Mouse (Mus musculus): Measurements from ENCODE around the gene Fntb.
"Not testable (repeated sequence)": the region's sequence is repeated elsewhere in the genome, so short reads cannot be mapped to it uniquely, and the experiment has no call there.

The Fntb gene

DNA sequence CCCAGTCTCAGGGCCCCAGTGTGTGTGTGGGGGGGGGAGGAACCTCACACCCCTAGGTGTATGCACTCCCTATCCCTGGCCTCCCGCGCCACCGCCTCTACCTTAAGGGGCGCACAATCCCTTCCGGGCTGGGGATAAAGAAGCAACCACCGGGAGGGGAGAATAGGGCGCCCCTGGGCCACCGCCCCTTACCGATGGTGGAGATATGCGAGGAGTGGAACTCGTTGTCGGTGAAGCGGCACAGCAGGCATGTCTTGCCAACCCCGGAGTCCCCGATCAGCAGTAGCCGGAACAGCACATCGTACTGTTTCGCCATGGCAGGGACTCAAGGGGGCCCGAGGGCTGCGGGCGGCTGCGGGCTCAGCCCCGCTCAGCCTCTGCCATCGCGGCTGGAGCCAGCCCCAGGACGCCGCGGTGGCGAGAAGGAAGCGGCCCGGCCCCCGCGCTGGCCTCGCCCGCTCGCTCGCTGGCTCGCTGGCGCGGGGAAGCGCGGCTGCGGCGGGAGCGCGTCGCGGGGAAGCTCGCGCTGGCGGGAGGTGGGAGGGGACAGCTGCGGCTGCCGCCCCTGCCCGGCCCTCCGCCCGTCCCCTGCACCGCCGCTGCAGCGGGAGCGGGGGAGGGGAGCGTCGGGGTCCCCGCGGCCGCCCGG is 56.7 kb downstream of the Fntb start:
- in situ Hi-C loops (cut with MboI; ENCODE audit: unreplicated experiment in 2 of 2), result loop anchor here (25.0 kb wide), 1 partner anchor 335 kb away; no protein-coding TSS in a partner anchor

DNA sequence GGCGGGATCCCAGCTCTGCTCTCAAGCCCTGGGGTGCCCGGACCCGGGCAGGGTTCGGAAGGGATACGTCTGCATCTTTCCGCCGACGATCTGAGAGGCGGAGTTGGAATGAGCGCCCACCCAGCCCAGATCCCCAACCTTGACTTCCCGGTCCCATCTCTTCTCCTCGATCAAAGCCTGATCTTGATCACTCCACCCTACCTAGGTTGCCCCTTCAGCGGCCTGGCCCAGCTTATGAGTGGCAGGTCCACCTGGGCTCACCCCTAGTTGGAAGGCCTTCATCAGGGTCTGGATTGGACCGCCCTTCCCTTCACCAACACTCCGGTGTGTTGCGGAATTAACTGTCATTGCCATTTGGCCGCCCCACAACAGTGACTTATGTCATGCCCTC is 57.3 kb downstream of the Fntb start, which contains the start of gene Rab15:
TSS of gene Rab15 (minus strand) at position 258 of the 391 bp plus-strand sequence.
- in situ Hi-C loops (cut with MboI; ENCODE audit: unreplicated experiment in 2 of 2), result loop anchor here (25.0 kb wide), 1 partner anchor 335 kb away; no protein-coding TSS in a partner anchor

GRCm38 (mm10) chr12:76825283-76825682 is 59.9 kb downstream of the Fntb start:
- in situ Hi-C loops (cut with MboI; ENCODE audit: unreplicated experiment in 2 of 2), result no loop called here

DNA sequence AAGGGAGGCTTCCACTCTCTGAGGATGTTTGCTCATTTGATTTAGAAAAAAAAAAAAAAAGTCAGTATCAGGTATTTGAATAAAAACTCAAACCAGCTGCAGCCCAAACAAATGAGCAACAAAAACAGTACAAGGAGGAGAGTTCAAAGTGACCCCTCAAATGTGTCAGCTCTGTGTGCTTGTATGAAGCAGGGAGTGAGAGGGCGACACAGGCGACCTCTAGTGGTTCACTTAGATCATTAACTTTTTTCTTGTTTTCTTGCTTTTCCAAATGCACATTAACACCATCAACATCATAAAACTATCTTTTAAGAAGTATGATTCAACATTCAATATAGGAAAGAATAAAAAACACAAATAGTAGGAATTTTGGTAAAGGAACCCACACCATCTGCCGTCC is 67.3 kb downstream of the Fntb start:
- in situ Hi-C loops (cut with MboI; ENCODE audit: unreplicated experiment in 2 of 2), result loop anchor here in 1 of 2 experiments (10.0 kb wide), 3 partner anchors 402 to 952 kb away; partner anchors contain the start of gene Fut8

DNA sequence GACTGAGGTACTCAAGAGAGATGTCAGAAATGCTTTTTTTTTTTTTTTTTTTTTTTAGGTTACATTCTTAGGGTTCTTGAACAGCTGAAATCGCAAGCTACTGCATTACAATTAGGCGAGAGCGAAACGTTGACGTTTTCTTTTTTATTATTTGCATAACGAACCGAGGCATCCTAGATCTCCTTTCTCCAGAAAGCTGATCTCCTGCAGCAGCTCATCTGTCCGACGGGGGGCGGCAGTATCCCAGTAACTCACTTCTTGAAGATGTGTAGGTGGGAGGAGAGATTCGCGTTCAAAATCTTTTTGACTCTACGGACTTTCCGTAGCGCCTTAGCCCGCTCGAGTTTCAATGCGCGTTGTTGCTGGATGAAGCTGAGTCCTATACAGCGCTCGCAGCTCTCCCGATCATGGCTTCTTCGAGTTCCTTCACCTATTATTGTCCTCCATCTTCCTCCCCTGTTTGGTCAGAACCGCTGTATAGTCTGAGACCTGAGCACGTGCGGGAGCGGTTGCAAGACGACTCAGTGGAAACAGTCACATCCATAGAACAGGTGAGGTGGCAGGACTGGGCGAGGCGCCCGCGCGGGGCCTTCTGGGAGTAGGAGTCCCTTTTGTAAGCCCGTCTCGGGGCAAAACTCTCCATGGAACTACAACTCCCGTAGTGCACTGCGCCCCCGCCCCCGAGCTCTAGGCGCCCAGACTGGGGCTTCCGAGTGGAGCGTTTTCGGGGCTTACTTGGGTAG is 71.9 kb downstream of the Fntb start:
- in situ Hi-C loops (cut with MboI; ENCODE audit: unreplicated experiment in 2 of 2), result loop anchor here in 1 of 2 experiments (5.0 to 10.0 kb wide), 4 partner anchors 125 to 948 kb away; partner anchors contain the start of genes Fut8 and Max

- in situ Hi-C loops (cut with MboI; ENCODE audit: unreplicated experiment in 2 of 2), result loop anchor here in 1 of 2 experiments (5.0 to 10.0 kb wide), 4 partner anchors 124 to 947 kb away; partner anchors contain the start of genes Fut8 and Max
These were observed 72.7 kb downstream of the Fntb start for GRCm38 (mm10) chr12:76837844-76838650.

DNA sequence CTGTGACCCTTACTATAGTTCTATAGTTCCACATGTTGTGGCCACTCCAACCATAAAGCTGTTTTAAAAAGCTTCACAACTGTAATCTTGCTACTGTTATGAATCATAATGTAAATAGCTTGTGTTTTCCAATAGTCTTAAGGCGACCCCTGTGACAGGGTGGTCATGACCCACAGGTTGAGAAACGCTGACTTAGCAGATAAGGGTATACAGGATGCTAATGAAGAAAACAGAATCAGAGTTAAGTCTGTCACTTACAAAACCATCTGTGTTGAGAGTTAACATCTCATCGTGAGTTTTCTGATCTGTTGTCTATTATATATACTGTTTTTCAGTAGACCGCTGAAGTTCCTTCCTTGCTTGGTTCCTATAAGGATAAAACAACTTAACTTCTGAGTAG is 73.9 kb downstream of the Fntb start:
- in situ Hi-C loops (cut with MboI; ENCODE audit: unreplicated experiment in 2 of 2), result loop anchor here in 1 of 2 experiments (5.0 to 10.0 kb wide), 4 partner anchors 123 to 946 kb away; partner anchors contain the start of genes Fut8 and Max

DNA sequence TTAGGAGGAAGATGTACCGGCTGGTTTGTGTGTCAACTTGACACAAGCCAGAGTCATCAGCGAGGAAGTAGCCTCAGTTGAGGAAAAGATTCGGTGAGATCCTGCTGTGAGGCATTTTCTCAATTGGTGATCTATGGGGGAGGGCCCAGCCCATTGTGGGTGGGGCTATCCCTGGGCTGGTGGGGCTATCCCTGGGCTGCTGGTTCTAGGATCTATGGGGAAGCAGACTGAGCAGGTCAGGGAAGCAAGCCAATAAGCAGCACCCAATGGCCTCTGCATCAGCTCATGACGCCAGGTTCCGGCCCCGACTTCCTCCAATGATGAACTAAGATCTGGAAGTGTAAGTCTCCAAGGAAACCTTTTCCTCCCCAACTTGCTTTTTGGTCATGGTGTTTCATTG is 74.7 kb downstream of the Fntb start:
- in situ Hi-C loops (cut with MboI; ENCODE audit: unreplicated experiment in 2 of 2), result no loop called here

GRCm38 (mm10) chr12:76844346-76845061 is 79.1 kb downstream of the Fntb start:
- in situ Hi-C loops (cut with MboI; ENCODE audit: unreplicated experiment in 2 of 2), result no loop called here

- in situ Hi-C loops (cut with MboI; ENCODE audit: unreplicated experiment in 2 of 2), result no loop called here
These were observed 87.0 kb downstream of the Fntb start for GRCm38 (mm10) chr12:76852419-76852818.

DNA sequence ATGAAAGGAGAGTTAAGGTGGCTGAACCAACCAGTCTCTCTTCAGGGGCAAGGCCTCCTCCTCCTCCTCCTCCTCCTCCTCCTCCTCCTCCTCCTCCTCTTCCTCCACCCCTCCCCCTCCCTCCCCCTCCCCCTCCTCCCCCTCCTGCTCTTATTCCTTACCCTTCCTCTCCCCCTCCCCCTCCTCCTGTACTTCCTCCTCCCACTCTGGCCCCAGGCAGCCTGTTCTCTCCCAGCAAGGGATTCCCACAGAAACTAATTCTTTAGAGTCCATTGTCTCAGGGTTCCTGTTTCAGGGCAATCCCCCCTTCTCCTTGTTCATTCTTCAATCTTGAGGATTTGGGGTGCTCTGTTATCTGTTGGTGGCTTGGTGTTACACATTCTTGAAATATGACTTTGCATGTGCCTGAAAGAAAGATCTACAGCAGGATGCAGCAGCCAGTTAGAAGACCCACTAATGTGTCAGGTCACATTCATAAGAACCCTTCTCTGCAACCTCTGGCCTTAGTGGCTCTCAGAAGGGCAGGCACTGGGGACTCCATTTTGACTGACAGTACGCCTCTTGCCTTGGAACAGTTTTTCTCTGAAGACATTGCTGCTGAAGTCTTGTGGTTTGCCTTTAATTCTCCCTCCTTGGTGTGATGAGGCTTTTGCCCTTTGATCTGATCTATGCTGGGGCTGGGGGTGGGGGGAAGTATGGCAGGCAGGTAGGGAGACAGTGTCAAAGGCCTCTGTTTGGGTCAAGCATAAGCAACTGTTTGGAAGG is 88.2 kb downstream of the Fntb start:
- in situ Hi-C loops (cut with MboI; ENCODE audit: unreplicated experiment in 2 of 2), result no loop called here

- in situ Hi-C loops (cut with MboI; ENCODE audit: unreplicated experiment in 2 of 2), result no loop called here
These were observed 91.7 kb downstream of the Fntb start for GRCm38 (mm10) chr12:76857087-76857486.

- in situ Hi-C loops (cut with MboI; ENCODE audit: unreplicated experiment in 2 of 2), result not testable (repeated sequence)
These were observed 93.4 kb downstream of the Fntb start for GRCm38 (mm10) chr12:76858788-76859187.

DNA sequence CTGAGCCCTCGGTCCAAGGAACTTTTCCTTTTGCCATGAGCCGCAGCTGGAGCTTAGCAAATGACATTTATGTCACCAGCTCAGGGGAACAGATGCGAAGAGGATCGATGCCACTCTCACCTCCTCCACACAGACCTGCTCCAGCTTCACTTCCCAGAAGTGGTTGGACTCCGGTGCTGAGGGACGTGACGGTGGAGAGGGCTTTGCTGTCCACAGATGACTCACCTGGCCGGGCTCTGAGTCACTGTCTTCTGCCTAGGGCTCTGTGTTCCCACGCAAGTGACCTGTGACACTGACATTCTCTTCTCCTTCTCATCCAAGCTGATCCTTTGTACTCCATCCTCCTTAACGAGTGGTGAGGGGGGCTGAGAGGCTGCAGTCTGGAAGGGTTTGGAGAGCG is 98.3 kb downstream of the Fntb start:
- in situ Hi-C loops (cut with MboI; ENCODE audit: unreplicated experiment in 2 of 2), result no loop called here

DNA sequence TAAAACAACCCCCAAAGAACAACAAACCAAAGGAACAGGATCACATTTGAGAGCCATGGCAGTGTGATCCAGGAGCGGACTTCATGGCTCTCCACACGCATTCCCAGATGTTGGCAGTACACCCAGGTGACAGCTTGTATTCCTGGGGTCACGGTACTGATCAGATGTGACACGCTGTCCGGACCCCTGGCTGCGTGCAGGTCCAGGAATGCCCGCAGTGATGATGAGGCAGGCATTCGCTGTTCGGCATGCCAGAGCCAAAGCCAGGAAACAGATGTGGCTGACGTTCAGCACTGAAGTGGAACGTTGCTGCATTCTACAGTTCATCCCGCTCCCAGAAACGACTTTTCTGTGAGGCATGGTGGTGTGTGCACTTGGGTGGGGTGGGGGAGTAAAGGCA is 99.9 kb downstream of the Fntb start:
- in situ Hi-C loops (cut with MboI; ENCODE audit: unreplicated experiment in 2 of 2), result no loop called here

DNA sequence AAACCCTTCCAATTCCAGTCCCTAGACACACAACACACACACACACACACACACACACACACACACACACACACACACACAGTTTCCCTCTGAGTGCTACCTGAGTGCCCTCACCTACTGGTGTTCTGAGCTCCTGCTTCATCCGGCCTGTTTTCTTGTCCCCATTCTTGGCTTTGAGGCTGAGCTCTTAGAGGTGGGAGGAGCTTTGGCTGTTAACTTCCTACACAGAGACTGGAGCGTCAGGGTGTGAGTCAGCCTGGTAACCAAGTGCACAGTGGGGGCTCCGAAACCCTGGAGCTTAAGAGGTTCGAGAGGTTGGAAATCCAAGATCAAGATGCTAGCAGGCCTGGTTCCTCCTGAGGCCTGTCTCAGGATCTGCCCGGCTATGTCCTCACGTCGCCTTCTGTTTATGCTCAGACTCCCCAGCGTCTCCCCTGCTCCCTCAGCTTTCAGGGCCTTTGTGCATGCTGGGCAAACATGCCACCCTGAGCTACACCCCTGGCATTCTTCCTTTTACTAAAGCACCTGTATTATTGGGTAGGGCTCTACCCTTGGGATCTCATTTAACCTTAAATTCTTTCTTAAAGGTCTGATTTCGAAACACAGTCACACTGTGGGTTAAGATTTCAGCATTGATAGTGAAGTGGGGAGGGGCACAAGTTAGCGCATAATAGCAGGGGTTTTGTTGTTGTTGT is 102.3 kb downstream of the Fntb start:
- in situ Hi-C loops (cut with MboI; ENCODE audit: unreplicated experiment in 2 of 2), result no loop called here

GRCm38 (mm10) chr12:76868463-76869198 is 103.2 kb downstream of the Fntb start:
- in situ Hi-C loops (cut with MboI; ENCODE audit: unreplicated experiment in 2 of 2), result no loop called here

- in situ Hi-C loops (cut with MboI; ENCODE audit: unreplicated experiment in 2 of 2), result no loop called here
These were observed 104.2 kb downstream of the Fntb start for GRCm38 (mm10) chr12:76869561-76869960.

Measured in v-Abl transformed pro-B cells (cell line).